Mouse (Mus musculus): ENCODE results near the gene Cpsf4l.
A peak's percentile ranks its signal among the peaks of the same experiment; 100 is the strongest.

GRCm38 (mm10) chr11:113651907-113652273 lies 57.9 kb downstream of the Cpsf4l start:
- peak; percentile 65 for TF ChIP-seq CTCF (IDR thresholded peaks at IDR 0.05; ENCODE audit: borderline replicate concordance, extremely low read depth, insufficient read depth, insufficient read length)
- TF ChIP-seq POLR2A (IDR thresholded peaks at IDR 0.05; ENCODE audit: borderline replicate concordance, extremely low read depth, insufficient read depth, insufficient read length, poor library complexity, severe bottlenecking), result no peak

All from brain, embryonic 14.5 days (tissue).